Mouse (Mus musculus) intestine, embryonic 16.5 days (tissue): ENCODE measurements around the gene Mrpl14. TPM values are rescaled to one million over a fixed set of nuclear protein-coding genes. Genes with fewer than 3 reads are reported as not detected.

Source experiments
- ATAC-seq: fragments of 200-750 bp; cut with Nextera tagmentation; 2 replicates; pipeline ENCODE4 v1.8.0; 2017; ENCODE audit warnings: moderate TSS enrichment, moderate library complexity
- H3K27ac ChIP-seq: fragments of 300-500 bp; sonication (generic); 2 replicates; pipeline ENCODE4 v1.5.1; 2014; ENCODE audit warnings: mild to moderate bottlenecking, low read length
- H3K27me3 ChIP-seq: fragments of 300-500 bp; sonication (generic); replicated peaks from 2 replicates; pipeline ENCODE4 v1.6.1; 2014; ENCODE audit warnings: low read length, control low read depth, mixed read lengths; ENCODE audit not compliant: control insufficient read depth, insufficient read depth
- H3K36me3 ChIP-seq: fragments of 300-500 bp; sonication (generic); 2 replicates; pipeline ENCODE4 v1.6.1; 2014; ENCODE audit warnings: low read length, control low read depth; ENCODE audit not compliant: control insufficient read depth, insufficient read depth
- H3K4me1 ChIP-seq: fragments of 300-500 bp; sonication (generic); 2 replicates; pipeline ENCODE4 v1.6.1; 2014; ENCODE audit warnings: low read length, control low read depth, mixed read lengths; ENCODE audit not compliant: control insufficient read depth, insufficient read depth
- H3K4me2 ChIP-seq: fragments of 300-500 bp; sonication (generic); 2 replicates; pipeline ENCODE4 v1.6.1; 2014; ENCODE audit warnings: low read depth, low read length, control low read depth
- H3K4me3 ChIP-seq: fragments of 300-500 bp; sonication (generic); 2 replicates; pipeline ENCODE4 v1.5.1; 2014; ENCODE audit warnings: mild to moderate bottlenecking, low read length
- H3K9ac ChIP-seq: fragments of 300-500 bp; sonication (generic); 2 replicates; pipeline ENCODE4 v1.6.1; 2014; ENCODE audit warnings: low read depth, low read length
- H3K9me3 ChIP-seq: fragments of 300-500 bp; sonication (generic); 2 replicates; pipeline ENCODE4 v1.6.1; 2016; ENCODE audit warnings: low read length, control low read depth; ENCODE audit not compliant: control insufficient read depth
- WGBS: fragments of 180-500 bp; shearing (Covaris S2); extraction: QIAGEN DNeasy Blood & Tissue Kit; methylation state at CpG from one replicate; pipeline ENCODE4 v1.1.7; 2014; 5-methylcytosine and 5-hydroxymethylcytosine counted together
- polyA plus RNA-seq: library from polyadenylated mRNA; unstranded; fragments of >200 nt; fragmentation: Nextera tagmentation; extraction: Ambion mirVana; gene quantifications from 2 replicates; pipeline ENCODE4 v1.2.1, GENCODE M21; 2015

The Mrpl14 gene
- polyA plus RNA-seq, 1 experiment from 2014 or later: 154 TPM

DNA sequence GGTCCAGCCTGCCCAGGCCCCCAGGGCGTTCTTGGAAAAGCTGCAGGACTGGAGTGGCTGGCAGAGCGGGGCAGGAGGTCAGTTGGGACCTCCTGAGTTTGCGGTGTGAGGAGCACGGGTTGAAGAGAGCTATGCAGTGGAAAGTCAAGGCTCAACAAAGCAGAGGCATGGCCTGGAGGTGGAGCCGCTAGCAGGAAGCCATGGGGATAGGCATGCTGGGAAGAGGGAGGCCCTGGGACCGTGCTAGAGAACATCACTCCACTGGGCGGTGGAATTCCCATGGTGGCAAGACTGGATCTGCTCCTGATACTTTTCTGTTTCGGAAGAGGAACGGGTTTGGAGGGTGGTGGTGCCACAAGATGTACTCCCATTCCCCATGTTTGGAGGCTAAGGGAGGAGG lies 10.9 kb downstream of the Mrpl14 start:
- WGBS: 94% methylated on average over 9 of the region's 9 CpGs
- Histone ChIP-seq H3K9me3 (no peaks in the 10 kb centered on the region), H3K4me1 (peaks cover 54% of the 10 kb centered on the region), H3K4me3 (no peak overlapping the region), H3K4me2 (no peak overlapping the region), H3K27ac (no peak overlapping the region), H3K36me3 (peaks cover 4% of the 10 kb centered on the region; the same call in 1 of the 2 replicates), H3K9ac (no peak overlapping the region), H3K27me3 (no peaks in the 10 kb centered on the region)
- no peak for ATAC-seq

DNA sequence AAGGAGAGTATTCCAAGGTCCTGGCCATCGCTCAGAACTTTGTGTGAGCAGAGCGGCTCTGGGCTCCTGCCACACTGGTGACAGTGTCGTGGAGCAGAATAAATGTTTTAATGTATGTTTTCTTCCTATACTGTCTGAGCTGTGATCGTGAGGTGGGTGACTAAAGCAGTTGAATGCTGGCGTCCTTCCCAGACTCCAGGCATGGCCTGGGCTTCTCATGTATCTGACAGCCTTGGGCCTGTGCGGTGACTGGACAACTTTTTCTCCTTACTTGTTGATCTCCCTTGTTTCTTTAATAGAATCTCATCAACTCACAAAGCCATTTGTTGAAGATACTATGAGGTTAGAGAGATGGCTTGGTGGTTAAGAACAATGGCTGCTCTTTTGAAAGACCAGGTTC lies 12.2 kb downstream of the Mrpl14 start:
- no peak overlapping the region for H3K9ac ChIP-seq
- H3K4me3 ChIP-seq: no peak overlapping the region
- no peak for ATAC-seq
- no peaks in the 10 kb centered on the region for H3K27me3 ChIP-seq
- H3K4me1 ChIP-seq: peaks cover 47% of the 10 kb centered on the region
- H3K4me2 ChIP-seq: no peak overlapping the region
- WGBS: 78% methylated on average over 6 of the region's 6 CpGs
- no peaks in the 10 kb centered on the region for H3K9me3 ChIP-seq
- H3K36me3 ChIP-seq: peaks cover 4% of the 10 kb centered on the region; the same call in 1 of the 2 replicates
- H3K27ac ChIP-seq: peak overlapping the region; percentile 20; the same call in 1 of the 2 replicates

- Histone ChIP-seq H3K4me1 (peaks cover 39% of the 10 kb centered on the region), H3K27me3 (no peaks in the 10 kb centered on the region), H3K27ac (peak overlapping the region; percentile 72), H3K4me3 (no peak overlapping the region), H3K9ac (no peak overlapping the region), H3K36me3 (peaks cover 4% of the 10 kb centered on the region; the same call in 1 of the 2 replicates), H3K4me2 (no peak overlapping the region; the same call in 1 of the 2 replicates), H3K9me3 (no peaks in the 10 kb centered on the region)
- ATAC-seq: peak; percentile 80
- WGBS: 63% methylated on average over 3 of the region's 3 CpGs
Observed at GRCm38 (mm10) chr17:45699039-45699740, 13.1 kb downstream of the Mrpl14 start.

- Histone ChIP-seq H3K36me3 (peaks cover 4% of the 10 kb centered on the region; the same call in 1 of the 2 replicates), H3K4me2 (no peak overlapping the region), H3K27ac (peak overlapping the region; percentile 72; the same call in 1 of the 2 replicates), H3K4me3 (no peak overlapping the region), H3K4me1 (peaks cover 38% of the 10 kb centered on the region), H3K9me3 (no peaks in the 10 kb centered on the region), H3K27me3 (no peaks in the 10 kb centered on the region), H3K9ac (no peak overlapping the region)
- WGBS: 52% methylated on average over 10 of the region's 16 CpGs
- ATAC-seq: no peak
Observed at GRCm38 (mm10) chr17:45700496-45701235, 14.5 kb downstream of the Mrpl14 start.

DNA sequence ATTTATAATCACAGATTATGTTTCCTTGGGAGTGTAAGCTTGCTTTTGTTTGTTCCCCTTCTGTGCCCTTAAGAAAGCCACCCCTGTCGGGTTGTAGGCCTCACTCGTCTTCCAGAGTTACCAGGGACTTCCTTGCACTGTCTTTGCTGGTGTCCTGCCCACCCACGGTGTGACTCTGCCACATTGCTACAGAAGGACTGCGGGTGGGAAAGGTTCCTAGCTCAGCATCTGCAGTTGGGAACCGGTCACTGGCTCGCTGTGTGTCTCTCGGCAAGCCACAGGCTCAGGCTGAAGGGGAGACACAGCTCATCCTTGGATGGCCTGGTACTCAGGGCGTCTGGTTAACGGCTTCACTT lies 15.1 kb downstream of the Mrpl14 start:
- no peaks in the 10 kb centered on the region for H3K9me3 ChIP-seq
- H3K4me1 ChIP-seq: peaks cover 38% of the 10 kb centered on the region
- no peaks in the 10 kb centered on the region for H3K27me3 ChIP-seq
- ATAC-seq: no peak
- no peak overlapping the region for H3K9ac ChIP-seq
- H3K4me2 ChIP-seq: no peak overlapping the region
- 73% methylated on average over 9 of the region's 9 CpGs for WGBS
- H3K36me3 ChIP-seq: peaks cover 4% of the 10 kb centered on the region; the same call in 1 of the 2 replicates
- H3K27ac ChIP-seq: no peak overlapping the region
- H3K4me3 ChIP-seq: no peak overlapping the region

- Histone ChIP-seq H3K4me3 (no peak overlapping the region), H3K27me3 (no peaks in the 10 kb centered on the region), H3K9ac (no peak overlapping the region), H3K4me1 (peaks cover 33% of the 10 kb centered on the region), H3K27ac (peak overlapping the region; percentile 40; the same call in 1 of the 2 replicates), H3K4me2 (no peak overlapping the region), H3K9me3 (no peaks in the 10 kb centered on the region), H3K36me3 (no peaks in the 10 kb centered on the region)
- WGBS: 42% methylated on average over 4 of the region's 4 CpGs
- peak; percentile 39 for ATAC-seq
Observed at GRCm38 (mm10) chr17:45702254-45702653, 16.1 kb downstream of the Mrpl14 start.

DNA sequence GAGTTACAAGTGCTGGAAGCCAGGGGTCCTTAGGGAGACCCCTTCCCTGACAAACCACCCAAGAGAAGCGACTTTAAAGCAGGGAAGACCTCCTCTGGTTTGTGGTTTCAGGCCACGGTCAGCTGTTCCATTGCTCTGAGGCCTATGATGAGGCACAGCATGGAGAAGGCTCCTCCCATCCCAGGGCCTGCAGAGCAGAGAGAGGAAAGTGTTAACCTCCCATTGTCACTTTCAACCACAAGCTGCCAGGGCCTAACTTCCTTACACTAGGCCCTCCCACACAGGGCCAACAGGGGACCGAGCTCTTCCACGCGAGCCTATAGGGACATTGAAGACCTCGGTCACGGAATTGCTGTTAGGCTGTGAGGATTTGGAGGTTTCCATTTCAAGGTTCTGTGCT lies 17.1 kb downstream of the Mrpl14 start:
- Histone ChIP-seq H3K27me3 (no peaks in the 10 kb centered on the region), H3K4me3 (no peak overlapping the region), H3K4me2 (no peak overlapping the region), H3K9me3 (no peaks in the 10 kb centered on the region), H3K27ac (no peak overlapping the region), H3K9ac (no peak overlapping the region), H3K4me1 (peaks cover 33% of the 10 kb centered on the region), H3K36me3 (no peaks in the 10 kb centered on the region)
- 63% methylated on average over 7 of the region's 7 CpGs for WGBS
- no peak for ATAC-seq

DNA sequence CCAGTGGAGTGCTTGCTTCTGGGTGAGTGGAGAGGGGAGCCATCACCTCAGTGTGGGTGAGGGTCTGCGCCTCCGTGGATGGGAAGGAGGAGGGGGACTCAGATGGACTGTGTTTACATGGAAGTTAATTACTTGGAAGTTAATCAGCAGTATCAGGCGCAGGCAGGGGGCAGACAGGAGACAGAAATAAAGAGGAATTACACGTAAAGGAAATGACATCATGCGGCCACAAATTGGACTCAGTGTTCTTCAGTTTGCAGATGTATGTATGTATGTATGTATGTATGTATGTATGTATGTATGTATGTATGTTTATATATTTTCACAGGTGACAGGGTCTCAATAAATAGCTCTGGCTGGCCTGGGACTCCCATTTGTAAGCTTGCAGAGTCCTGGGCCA lies 20.7 kb downstream of the Mrpl14 start:
- no peaks in the 10 kb centered on the region for H3K36me3 ChIP-seq
- peaks cover 11% of the 10 kb centered on the region for H3K4me1 ChIP-seq
- H3K9me3 ChIP-seq: no peaks in the 10 kb centered on the region
- H3K4me2 ChIP-seq: no peak overlapping the region
- H3K4me3 ChIP-seq: no peak overlapping the region
- no peak for ATAC-seq
- 70% methylated on average over 5 of the region's 5 CpGs for WGBS
- no peak overlapping the region for H3K27ac ChIP-seq
- no peak overlapping the region for H3K9ac ChIP-seq
- no peaks in the 10 kb centered on the region for H3K27me3 ChIP-seq

DNA sequence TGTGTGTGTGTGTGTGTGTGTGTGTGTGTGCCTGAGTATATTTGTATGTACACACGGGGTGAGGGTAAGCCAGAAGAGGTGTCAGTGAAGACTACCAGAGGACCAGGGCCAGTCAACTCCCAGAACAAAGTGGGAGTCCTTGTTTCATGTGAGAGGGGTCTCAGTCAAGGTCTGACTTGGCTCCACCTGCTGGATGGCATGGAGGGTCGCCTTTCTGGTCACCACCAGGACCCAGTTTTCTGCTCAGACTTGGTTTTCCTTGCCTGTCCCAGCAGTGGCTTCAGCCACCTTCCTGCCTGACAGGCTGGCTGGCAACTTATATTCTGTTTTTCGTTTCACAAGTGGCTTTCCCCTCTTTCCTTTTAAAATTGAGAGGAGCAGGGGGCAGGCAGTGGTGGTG lies 21.3 kb downstream of the Mrpl14 start:
- Histone ChIP-seq H3K36me3 (no peaks in the 10 kb centered on the region), H3K9ac (no peak overlapping the region), H3K27ac (no peak overlapping the region), H3K4me1 (peaks cover 8% of the 10 kb centered on the region), H3K4me3 (no peak overlapping the region), H3K27me3 (no peaks in the 10 kb centered on the region), H3K4me2 (no peak overlapping the region), H3K9me3 (no peaks in the 10 kb centered on the region)
- WGBS: 46% methylated on average over 3 of the region's 3 CpGs
- ATAC-seq: no peak
